Mouse (Mus musculus): ENCODE results near the gene Tmem144. TPM values are rescaled to one million over a fixed set of nuclear protein-coding genes. Genes with fewer than 3 reads are reported as not detected.

Gene Tmem144
- polyA plus RNA-seq, 1 experiment from 2014 or later: 9.1 TPM

GRCm38 (mm10) chr3:79897534-79898370 lies 45.2 kb upstream of the Tmem144 start:
- H3K4me2 ChIP-seq (ENCODE audit: low read length): no peak overlapping the region
- H3K27ac ChIP-seq: no peak overlapping the region
- no peak overlapping the region for H3K4me3 ChIP-seq (replicated peaks; ENCODE audit: low read depth, low read length)
- WGBS: 71% methylated on average over 13 of the region's 13 CpGs
- no peak for TF ChIP-seq CTCF (IDR thresholded peaks at IDR 0.05; ENCODE audit: low read depth)
- DNase-seq (ENCODE audit: low spot score) (no peak), ATAC-seq (replicated peaks; ENCODE audit: low FRiP score, low read depth) (no peak)
- H3K27me3 ChIP-seq (ENCODE audit: insufficient read depth, low read length): no peaks in the 10 kb centered on the region
- H3K36me3 ChIP-seq (ENCODE audit: insufficient read depth, low read length): no peaks in the 10 kb centered on the region
- no peaks in the 10 kb centered on the region for H3K9me3 ChIP-seq (replicated peaks; ENCODE audit: low read length)
- H3K9ac ChIP-seq (ENCODE audit: low read depth, low read length): no peak overlapping the region
- H3K4me1 ChIP-seq (replicated peaks; ENCODE audit: insufficient read depth, low read length): no peaks in the 10 kb centered on the region

- Histone ChIP-seq H3K9me3 (replicated peaks; ENCODE audit: low read length) (no peaks in the 10 kb centered on the region), H3K9ac (ENCODE audit: low read depth, low read length) (no peak overlapping the region), H3K36me3 (ENCODE audit: insufficient read depth, low read length) (no peaks in the 10 kb centered on the region), H3K4me3 (replicated peaks; ENCODE audit: low read depth, low read length) (no peak overlapping the region), H3K4me1 (replicated peaks; ENCODE audit: insufficient read depth, low read length) (0 out of 2 replicates have a peak, but pooled peaks cover 11% of the 10 kb centered on the region), H3K27me3 (ENCODE audit: insufficient read depth, low read length) (no peaks in the 10 kb centered on the region), H3K4me2 (ENCODE audit: low read length) (peak overlapping the region; percentile 10; the same call in 1 of the 2 replicates), H3K27ac (no peak overlapping the region)
- DNase-seq (ENCODE audit: low spot score) (no peak), ATAC-seq (replicated peaks; ENCODE audit: low FRiP score, low read depth) (no peak)
- 86% methylated on average over 2 of the region's 2 CpGs for WGBS
- TF ChIP-seq CTCF (IDR thresholded peaks at IDR 0.05; ENCODE audit: low read depth): no peak
Observed at GRCm38 (mm10) chr3:79887966-79888365, 35.4 kb upstream of the Tmem144 start.

- Histone ChIP-seq H3K4me3 (replicated peaks; ENCODE audit: low read depth, low read length) (peak overlapping the region; percentile 36; the same call in 1 of the 2 replicates), H3K27me3 (ENCODE audit: insufficient read depth, low read length) (no peaks in the 10 kb centered on the region), H3K27ac (no peak overlapping the region), H3K4me1 (replicated peaks; ENCODE audit: insufficient read depth, low read length) (0 out of 2 replicates have a peak, but pooled peaks cover 11% of the 10 kb centered on the region), H3K9me3 (replicated peaks; ENCODE audit: low read length) (no peaks in the 10 kb centered on the region), H3K9ac (ENCODE audit: low read depth, low read length) (no peak overlapping the region), H3K36me3 (ENCODE audit: insufficient read depth, low read length) (no peaks in the 10 kb centered on the region), H3K4me2 (ENCODE audit: low read length) (peak overlapping the region; percentile 65)
- DNase-seq (ENCODE audit: low spot score): no peak
- WGBS: 41% methylated on average over 8 of the region's 8 CpGs
- ATAC-seq (replicated peaks; ENCODE audit: low FRiP score, low read depth): no peak
- TF ChIP-seq CTCF (IDR thresholded peaks at IDR 0.05; ENCODE audit: low read depth): no peak
Observed at GRCm38 (mm10) chr3:79887161-79887855, 34.7 kb upstream of the Tmem144 start.

- WGBS: 59% methylated on average over 23 of the region's 23 CpGs
- no peaks in the 10 kb centered on the region for H3K27me3 ChIP-seq (ENCODE audit: insufficient read depth, low read length)
Observed at GRCm38 (mm10) chr3:79886357-79887091, 34.0 kb upstream of the Tmem144 start.

GRCm38 (mm10) chr3:79885686-79886356 lies 33.2 kb upstream of the Tmem144 start:
- DNase-seq (ENCODE audit: low spot score) (peak; percentile 86), ATAC-seq (replicated peaks; ENCODE audit: low FRiP score, low read depth) (peak; percentile 70)
- 8% methylated on average over 19 of the region's 19 CpGs for WGBS
- peak overlapping the region; percentile 36 for H3K4me3 ChIP-seq (replicated peaks; ENCODE audit: low read depth, low read length)
- no peaks in the 10 kb centered on the region for H3K27me3 ChIP-seq (ENCODE audit: insufficient read depth, low read length)
- H3K36me3 ChIP-seq (ENCODE audit: insufficient read depth, low read length): no peaks in the 10 kb centered on the region
- H3K9ac ChIP-seq (ENCODE audit: low read depth, low read length): peak overlapping the region; percentile 43; the same call in 1 of the 2 replicates
- H3K27ac ChIP-seq: peak overlapping the region; percentile 64
- 0 out of 2 replicates have a peak, but pooled peaks cover 11% of the 10 kb centered on the region for H3K4me1 ChIP-seq (replicated peaks; ENCODE audit: insufficient read depth, low read length)
- no peaks in the 10 kb centered on the region for H3K9me3 ChIP-seq (replicated peaks; ENCODE audit: low read length)
- peak overlapping the region; percentile 65 for H3K4me2 ChIP-seq (ENCODE audit: low read length)
- no peak for TF ChIP-seq CTCF (IDR thresholded peaks at IDR 0.05; ENCODE audit: low read depth)

More at GRCm38 (mm10) chr3:79886357-79887091, 34.0 kb upstream of the Tmem144 start:
- ATAC-seq (replicated peaks; ENCODE audit: low FRiP score, low read depth) (peak; percentile 65; the same call in 1 of the 2 replicates), DNase-seq (ENCODE audit: low spot score) (no peak)
- peak; percentile 57 for TF ChIP-seq CTCF (IDR thresholded peaks at IDR 0.05; ENCODE audit: low read depth)
- Histone ChIP-seq H3K4me1 (replicated peaks; ENCODE audit: insufficient read depth, low read length) (0 out of 2 replicates have a peak, but pooled peaks cover 11% of the 10 kb centered on the region), H3K9me3 (replicated peaks; ENCODE audit: low read length) (no peaks in the 10 kb centered on the region), H3K27ac (peak overlapping the region; percentile 64; the same call in 1 of the 2 replicates), H3K4me3 (replicated peaks; ENCODE audit: low read depth, low read length) (peak overlapping the region; percentile 36), H3K9ac (ENCODE audit: low read depth, low read length) (peak overlapping the region; percentile 43; the same call in 1 of the 2 replicates), H3K36me3 (ENCODE audit: insufficient read depth, low read length) (no peaks in the 10 kb centered on the region), H3K4me2 (ENCODE audit: low read length) (peak overlapping the region; percentile 65)

Measured in kidney, postnatal 0 days (tissue).